Mouse (Mus musculus): ENCODE data around the gene Plet1.

DNA sequence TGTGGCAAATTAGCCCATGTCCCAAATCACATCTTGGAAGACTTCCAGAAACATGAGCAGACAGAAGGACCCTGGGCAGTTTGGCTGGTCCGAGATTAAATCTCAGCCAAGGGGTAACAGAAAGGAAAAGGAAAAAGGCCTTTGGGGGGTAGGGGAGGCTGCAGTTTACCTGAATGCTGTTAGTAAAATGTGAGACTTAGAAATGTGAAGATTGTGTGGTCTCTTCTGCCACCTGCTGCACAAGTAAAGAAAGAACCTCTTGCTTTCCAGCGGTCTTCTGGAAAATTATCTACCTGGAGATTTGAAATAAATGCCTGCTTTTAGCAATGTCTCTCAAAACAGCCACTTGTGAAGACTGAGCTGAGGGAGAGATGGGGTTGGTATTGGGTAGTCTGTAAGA lies 36.6 kb downstream of the Plet1 start:
- TF ChIP-seq CTCF (conservative IDR thresholded peaks at IDR 0.05; ENCODE audit: low read length) = peak; percentile 13
- TF ChIP-seq NANOG (IDR thresholded peaks at IDR 0.05; ENCODE audit: borderline replicate concordance, low read length) = no peak
